Mouse (Mus musculus): ENCODE results near the gene Cryba2. TPM values are rescaled to one million over a fixed set of nuclear protein-coding genes. Genes with fewer than 3 reads are reported as not detected.

Gene Cryba2
- polyA plus RNA-seq, 1 experiment from 2014 or later = 0.93 TPM

GRCm38 (mm10) chr1:74891513-74891912 lies 1.4 kb downstream of the Cryba2 start:
- H3K4me2 ChIP-seq (replicated peaks; ENCODE audit: low read depth) = no peak overlapping the region
- H3K9me3 ChIP-seq (ENCODE audit: control insufficient read depth, low read length) = no peaks in the 10 kb centered on the region
- DNase-seq (ENCODE audit: low spot score) (peak; percentile 69), ATAC-seq (ENCODE audit: low FRiP score, low TSS enrichment) (no peak)
- H3K9ac ChIP-seq (ENCODE audit: low read length) = no peak overlapping the region
- no peaks in the 10 kb centered on the region for H3K4me1 ChIP-seq (replicated peaks; ENCODE audit: control insufficient read depth, insufficient read depth)
- TF ChIP-seq CTCF (IDR thresholded peaks at IDR 0.05; ENCODE audit: low read depth) (no peak), EP300 (optimal IDR thresholded peaks at IDR 0.05) (no peak)
- H3K27ac ChIP-seq (replicated peaks) = no peak overlapping the region
- H3K27me3 ChIP-seq (ENCODE audit: control insufficient read depth, insufficient read depth, low read length) = peaks cover 13% of the 10 kb centered on the region; the same call in 1 of the 2 replicates
- 0% methylated on average over 2 of the region's 8 CpGs for WGBS
- no peak overlapping the region for H3K4me3 ChIP-seq (ENCODE audit: low read depth, low read length)
- H3K36me3 ChIP-seq (ENCODE audit: control insufficient read depth, insufficient read depth, low read length) = no peaks in the 10 kb centered on the region

GRCm38 (mm10) chr1:74885369-74886042 lies 7.4 kb downstream of the Cryba2 start, which contains the start of gene Fev:
Fev (minus strand) TSS chr1:74885419.
- H3K4me2 ChIP-seq (replicated peaks; ENCODE audit: low read depth) = peak within 1 kb of the TSS; percentile 23
- H3K4me3 ChIP-seq (ENCODE audit: low read depth, low read length) = peak within 1 kb of the TSS; percentile 14; the same call in 1 of the 2 replicates
- TF ChIP-seq CTCF (IDR thresholded peaks at IDR 0.05; ENCODE audit: low read depth) (no peak), EP300 (optimal IDR thresholded peaks at IDR 0.05) (no peak)
- H3K9ac ChIP-seq (ENCODE audit: low read length) = no peak within 1 kb of the TSS
- H3K27ac ChIP-seq (replicated peaks) = no peak within 1 kb of the TSS
- no peak for DNase-seq (ENCODE audit: low spot score)
- 0% methylated on average over 32 of the region's 43 CpGs for whole genome bisulfite sequencing
- H3K4me1 ChIP-seq (replicated peaks; ENCODE audit: control insufficient read depth, insufficient read depth) = no peaks in the 10 kb centered on the region
- H3K9me3 ChIP-seq (ENCODE audit: control insufficient read depth, low read length) = no peaks in the 10 kb centered on the region
- no peaks in the 10 kb centered on the region for H3K36me3 ChIP-seq (ENCODE audit: control insufficient read depth, insufficient read depth, low read length)
- no peak for ATAC-seq (ENCODE audit: low FRiP score, low TSS enrichment)
- peaks cover 17% of the 10 kb centered on the region for H3K27me3 ChIP-seq (ENCODE audit: control insufficient read depth, insufficient read depth, low read length)

- DNase-seq (ENCODE audit: low spot score) = no peak
- H3K27ac ChIP-seq (replicated peaks) = no peak overlapping the region
These were observed 8.5 kb downstream of the Cryba2 start for GRCm38 (mm10) chr1:74884196-74885141.

GRCm38 (mm10) chr1:74883441-74883840 lies 9.5 kb downstream of the Cryba2 start:
- peaks cover 17% of the 10 kb centered on the region for H3K27me3 ChIP-seq (ENCODE audit: control insufficient read depth, insufficient read depth, low read length)
- H3K9ac ChIP-seq (ENCODE audit: low read length) = no peak overlapping the region
- no peaks in the 10 kb centered on the region for H3K4me1 ChIP-seq (replicated peaks; ENCODE audit: control insufficient read depth, insufficient read depth)
- H3K4me2 ChIP-seq (replicated peaks; ENCODE audit: low read depth) = no peak overlapping the region
- DNase-seq (ENCODE audit: low spot score) = no peak
- ATAC-seq (ENCODE audit: low FRiP score, low TSS enrichment) = no peak
- WGBS = 11% methylated on average over 5 of the region's 5 CpGs
- H3K36me3 ChIP-seq (ENCODE audit: control insufficient read depth, insufficient read depth, low read length) = no peaks in the 10 kb centered on the region
- no peaks in the 10 kb centered on the region for H3K9me3 ChIP-seq (ENCODE audit: control insufficient read depth, low read length)
- H3K4me3 ChIP-seq (ENCODE audit: low read depth, low read length) = no peak overlapping the region
- TF ChIP-seq CTCF (IDR thresholded peaks at IDR 0.05; ENCODE audit: low read depth) = no peak
- no peak for TF ChIP-seq EP300 (optimal IDR thresholded peaks at IDR 0.05)
- H3K27ac ChIP-seq (replicated peaks) = no peak overlapping the region

More at GRCm38 (mm10) chr1:74884196-74885141, 8.5 kb downstream of the Cryba2 start:
- TF ChIP-seq CTCF (IDR thresholded peaks at IDR 0.05; ENCODE audit: low read depth) (no peak), EP300 (optimal IDR thresholded peaks at IDR 0.05) (no peak)
- Histone ChIP-seq H3K4me3 (ENCODE audit: low read depth, low read length) (peak overlapping the region; percentile 14; the same call in 1 of the 2 replicates), H3K9ac (ENCODE audit: low read length) (no peak overlapping the region), H3K4me2 (replicated peaks; ENCODE audit: low read depth) (peak overlapping the region; percentile 23), H3K4me1 (replicated peaks; ENCODE audit: control insufficient read depth, insufficient read depth) (no peaks in the 10 kb centered on the region), H3K9me3 (ENCODE audit: control insufficient read depth, low read length) (no peaks in the 10 kb centered on the region), H3K36me3 (ENCODE audit: control insufficient read depth, insufficient read depth, low read length) (no peaks in the 10 kb centered on the region), H3K27me3 (ENCODE audit: control insufficient read depth, insufficient read depth, low read length) (peaks cover 17% of the 10 kb centered on the region)
- ATAC-seq (ENCODE audit: low FRiP score, low TSS enrichment) = no peak
- 2% methylated on average over 57 of the region's 57 CpGs for WGBS

- H3K36me3 ChIP-seq (ENCODE audit: control insufficient read depth, insufficient read depth, low read length) = no peaks in the 10 kb centered on the region
- no peaks in the 10 kb centered on the region for H3K9me3 ChIP-seq (ENCODE audit: control insufficient read depth, low read length)
- H3K4me3 ChIP-seq (ENCODE audit: low read depth, low read length) = peak overlapping the region; percentile 35; the same call in 1 of the 2 replicates
- no peaks in the 10 kb centered on the region for H3K4me1 ChIP-seq (replicated peaks; ENCODE audit: control insufficient read depth, insufficient read depth)
- no peak overlapping the region for H3K27ac ChIP-seq (replicated peaks)
- 4% methylated on average over 8 of the region's 8 CpGs for WGBS
- TF ChIP-seq CTCF (IDR thresholded peaks at IDR 0.05; ENCODE audit: low read depth) (no peak), EP300 (optimal IDR thresholded peaks at IDR 0.05) (no peak)
- ATAC-seq (ENCODE audit: low FRiP score, low TSS enrichment) (no peak), DNase-seq (ENCODE audit: low spot score) (no peak)
- peak overlapping the region; percentile 55; the same call in 1 of the 2 replicates for H3K4me2 ChIP-seq (replicated peaks; ENCODE audit: low read depth)
- peaks cover 17% of the 10 kb centered on the region for H3K27me3 ChIP-seq (ENCODE audit: control insufficient read depth, insufficient read depth, low read length)
- no peak overlapping the region for H3K9ac ChIP-seq (ENCODE audit: low read length)
These were observed 10.1 kb downstream of the Cryba2 start for GRCm38 (mm10) chr1:74882828-74883227.

Data from stomach, postnatal 0 days (tissue).